Mouse (Mus musculus): Measurements from ENCODE around the gene Rxra. TPM values are rescaled to one million over a fixed set of nuclear protein-coding genes. Genes with fewer than 3 reads are reported as not detected.

Rxra gene
- polyA plus RNA-seq, 1 experiment from 2014 or later = 7.6 TPM

DNA sequence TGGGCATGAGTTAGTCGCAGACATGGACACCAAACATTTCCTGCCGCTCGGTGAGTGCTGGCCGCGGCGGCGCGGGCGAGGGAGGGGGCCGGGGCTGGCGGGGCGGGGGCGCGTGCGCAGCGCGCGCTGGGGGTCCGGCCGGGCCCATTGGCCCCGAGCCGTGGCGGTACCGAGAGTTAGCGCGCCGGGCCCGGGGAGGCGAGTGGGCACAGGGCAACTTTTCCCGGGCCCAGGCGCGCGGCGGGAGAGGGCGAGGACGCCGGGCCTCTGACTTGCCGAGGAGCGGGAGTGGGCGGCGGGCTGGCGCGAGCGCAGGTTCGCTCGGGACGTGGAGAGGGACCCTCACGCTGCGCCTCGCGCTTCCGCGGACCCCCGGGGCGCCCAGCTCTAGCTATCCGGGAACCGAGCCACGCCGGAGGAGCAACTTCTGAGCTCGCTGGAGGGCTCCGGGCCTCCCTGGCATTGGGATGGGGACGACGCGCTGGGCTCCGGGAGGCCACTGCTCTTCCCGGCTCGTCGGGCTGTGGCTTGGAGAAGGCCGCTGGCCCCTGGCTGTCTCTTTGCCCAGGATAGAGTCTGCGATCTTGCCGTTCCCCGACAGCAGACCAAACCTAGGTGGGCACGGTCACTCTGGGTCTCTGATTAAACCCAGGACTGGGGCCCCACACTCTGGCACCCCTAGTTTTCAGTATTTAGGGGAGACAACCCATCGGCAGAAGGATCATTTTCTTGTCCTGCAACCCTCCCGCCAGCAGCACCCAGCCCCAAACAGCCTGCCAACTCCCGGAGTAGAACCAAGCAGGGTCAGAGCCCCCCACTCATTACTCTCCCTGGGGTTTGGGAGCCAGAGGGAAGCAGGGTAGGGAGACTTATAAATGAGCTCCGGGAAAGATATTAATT, 1.4 kb downstream of the Rxra start:
- peak overlapping the region; percentile 97 for H3K27ac ChIP-seq (replicated peaks)
- H3K4me1 ChIP-seq = peaks cover 66% of the 10 kb centered on the region
- under 1% methylated on average over 65 of the region's 77 CpGs for WGBS
- H3K9me3 ChIP-seq (replicated peaks) = no peaks in the 10 kb centered on the region
- peaks cover 66% of the 10 kb centered on the region for H3K27me3 ChIP-seq (ENCODE audit: low read depth, poor library complexity, severe bottlenecking)
- no peaks in the 10 kb centered on the region for H3K36me3 ChIP-seq
- peak overlapping the region; percentile 94 for H3K4me3 ChIP-seq
- DNase-seq (ENCODE audit: low spot score) = peak; percentile 71

DNA sequence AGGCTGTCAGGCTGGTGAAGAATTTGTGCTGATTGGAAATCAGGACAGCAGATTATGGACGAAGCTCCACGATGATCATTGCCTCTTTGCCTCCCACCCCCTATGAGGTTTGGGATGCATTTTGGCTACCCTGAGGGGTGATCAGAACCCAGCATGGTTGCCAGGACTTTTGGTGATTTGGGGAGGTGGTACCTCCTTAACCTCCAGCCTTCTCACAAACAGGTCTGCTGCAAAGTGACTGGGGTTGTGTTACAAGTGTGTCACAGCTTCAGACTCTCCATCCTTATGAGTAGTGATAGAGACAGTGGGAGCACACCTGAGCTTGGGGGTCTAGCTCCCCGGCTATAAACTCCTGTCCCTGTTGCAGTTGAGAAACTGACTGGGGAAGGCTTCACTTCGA, 2.1 kb downstream of the Rxra start:
- Histone ChIP-seq H3K9me3 (replicated peaks) (no peaks in the 10 kb centered on the region), H3K27ac (replicated peaks) (peak overlapping the region; percentile 97), H3K4me1 (peaks cover 73% of the 10 kb centered on the region), H3K27me3 (ENCODE audit: low read depth, poor library complexity, severe bottlenecking) (peaks cover 66% of the 10 kb centered on the region), H3K4me3 (peak overlapping the region; percentile 94), H3K36me3 (no peaks in the 10 kb centered on the region)
- WGBS = 26% methylated on average over 4 of the region's 4 CpGs
- DNase-seq (ENCODE audit: low spot score) = no peak

DNA sequence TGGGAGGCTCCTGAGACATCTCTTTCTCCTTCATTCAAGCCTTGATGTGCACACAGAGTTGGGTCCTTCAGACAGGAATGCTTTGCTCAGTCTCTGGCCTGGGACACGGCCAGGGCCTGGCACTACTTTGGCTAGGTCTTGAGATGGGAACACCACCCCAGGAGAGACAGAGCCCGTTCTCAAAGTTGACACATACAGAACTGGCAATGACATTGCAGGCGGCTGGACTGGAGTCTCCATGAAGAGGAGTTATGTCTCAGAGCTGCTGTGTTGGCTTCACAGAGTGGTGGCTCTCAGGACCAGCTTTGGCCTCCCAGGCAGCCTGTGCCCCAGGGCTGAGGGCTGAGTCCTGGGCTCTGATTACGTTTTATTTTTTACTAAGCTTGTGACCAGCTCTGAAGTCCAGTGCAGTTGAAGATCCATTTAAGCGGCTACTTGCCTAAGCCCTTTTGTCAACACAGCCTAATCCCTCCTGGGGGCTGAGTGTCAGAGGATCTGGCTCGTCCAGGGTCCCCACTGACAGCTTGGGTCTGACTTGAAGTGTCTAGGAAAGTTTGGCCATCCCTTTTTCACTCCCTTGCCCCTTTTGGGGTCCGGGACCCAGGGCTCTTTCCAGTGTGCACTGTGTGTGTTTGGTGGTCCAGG, 2.7 kb downstream of the Rxra start:
- Histone ChIP-seq H3K36me3 (no peaks in the 10 kb centered on the region), H3K9me3 (replicated peaks) (no peaks in the 10 kb centered on the region), H3K27me3 (ENCODE audit: low read depth, poor library complexity, severe bottlenecking) (peaks cover 66% of the 10 kb centered on the region), H3K4me1 (peaks cover 79% of the 10 kb centered on the region), H3K4me3 (peak overlapping the region; percentile 94), H3K27ac (replicated peaks) (peak overlapping the region; percentile 97)
- WGBS = 16% methylated on average over 7 of the region's 7 CpGs
- peak; percentile 56 for DNase-seq (ENCODE audit: low spot score)

DNA sequence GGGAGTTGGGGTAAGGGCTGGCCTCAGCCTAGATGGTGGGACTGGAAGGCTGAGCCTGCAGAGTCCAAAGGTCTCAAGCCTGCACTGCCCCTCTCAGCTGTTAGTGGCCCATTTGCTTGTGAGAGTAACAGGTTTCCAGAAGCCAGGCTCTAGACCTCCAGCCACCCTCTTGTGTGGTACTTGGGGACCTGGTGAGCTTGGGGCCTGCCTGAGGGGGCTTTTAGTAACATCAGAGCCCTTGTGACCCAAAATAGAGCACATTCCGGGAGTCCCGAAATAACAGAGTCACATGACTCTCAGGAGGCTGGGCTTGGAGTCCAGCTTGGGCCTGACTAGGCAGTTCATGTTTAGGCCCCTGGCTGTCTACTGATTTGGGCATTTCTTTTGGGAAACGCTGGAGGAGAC, 3.4 kb downstream of the Rxra start:
- H3K4me1 ChIP-seq = peaks cover 86% of the 10 kb centered on the region
- peaks cover 59% of the 10 kb centered on the region for H3K27me3 ChIP-seq (ENCODE audit: low read depth, poor library complexity, severe bottlenecking)

DNA sequence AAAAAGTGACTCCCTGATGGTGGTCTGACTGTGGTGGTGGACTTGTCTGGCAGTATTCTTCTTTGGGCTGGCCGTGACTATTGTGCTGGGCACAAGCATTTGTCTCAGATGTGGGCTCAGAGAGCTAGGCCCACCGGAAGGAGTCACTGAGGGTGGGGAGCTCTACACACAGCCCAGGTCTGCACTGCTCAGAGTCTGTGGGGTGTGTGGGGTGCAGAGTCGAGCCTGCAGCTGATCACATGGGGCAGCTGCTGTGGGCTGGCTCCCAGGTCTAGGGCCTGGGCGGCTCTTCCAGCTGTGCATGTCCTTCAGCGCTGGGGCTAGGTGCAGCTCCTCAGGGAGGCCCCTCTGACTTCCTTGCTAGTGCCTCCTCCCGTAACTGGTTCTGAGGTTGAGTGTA, 3.8 kb downstream of the Rxra start:
- 66% methylated on average over 6 of the region's 6 CpGs for WGBS
- Histone ChIP-seq H3K27me3 (ENCODE audit: low read depth, poor library complexity, severe bottlenecking) (peaks cover 55% of the 10 kb centered on the region), H3K36me3 (no peaks in the 10 kb centered on the region), H3K4me3 (peak overlapping the region; percentile 94), H3K27ac (replicated peaks) (peak overlapping the region; percentile 49), H3K9me3 (replicated peaks) (no peaks in the 10 kb centered on the region), H3K4me1 (peaks cover 89% of the 10 kb centered on the region)
- no peak for DNase-seq (ENCODE audit: low spot score)

More for the DNA sequence above, 3.4 kb downstream of the Rxra start:
- no peak for DNase-seq (ENCODE audit: low spot score)
- Histone ChIP-seq H3K9me3 (replicated peaks) (no peaks in the 10 kb centered on the region), H3K36me3 (no peaks in the 10 kb centered on the region), H3K27ac (replicated peaks) (peak overlapping the region; percentile 97), H3K4me3 (peak overlapping the region; percentile 94)
- WGBS = 21% methylated on average over 3 of the region's 3 CpGs

DNA sequence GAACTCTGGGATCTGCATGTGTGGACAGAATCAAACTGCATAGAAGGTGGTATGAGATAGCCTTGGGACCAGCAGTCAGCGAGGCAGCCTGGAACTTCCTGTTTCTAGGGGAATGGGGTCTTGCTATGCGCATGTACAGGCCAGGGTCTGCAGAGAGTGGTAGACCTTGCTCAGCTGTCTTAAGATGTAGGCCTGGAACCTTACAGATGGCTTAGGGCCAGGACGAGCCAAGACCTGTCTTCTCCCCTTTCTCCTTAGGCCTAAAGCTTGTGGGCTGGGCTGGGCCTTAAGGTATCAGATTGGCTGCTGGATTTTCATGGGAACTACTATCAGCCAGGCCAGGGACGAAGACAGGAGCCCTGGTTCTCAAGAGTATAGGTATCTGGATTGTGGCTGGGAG, 4.4 kb downstream of the Rxra start:
- no peaks in the 10 kb centered on the region for H3K9me3 ChIP-seq (replicated peaks)
- peak overlapping the region; percentile 49; the same call in 1 of the 2 replicates for H3K27ac ChIP-seq (replicated peaks)
- WGBS = 90% methylated on average over 4 of the region's 4 CpGs
- H3K4me3 ChIP-seq = peak overlapping the region; percentile 94; the same call in 1 of the 2 replicates
- H3K27me3 ChIP-seq (ENCODE audit: low read depth, poor library complexity, severe bottlenecking) = peaks cover 50% of the 10 kb centered on the region
- peaks cover 89% of the 10 kb centered on the region for H3K4me1 ChIP-seq
- H3K36me3 ChIP-seq = no peaks in the 10 kb centered on the region
- no peak for DNase-seq (ENCODE audit: low spot score)

DNA sequence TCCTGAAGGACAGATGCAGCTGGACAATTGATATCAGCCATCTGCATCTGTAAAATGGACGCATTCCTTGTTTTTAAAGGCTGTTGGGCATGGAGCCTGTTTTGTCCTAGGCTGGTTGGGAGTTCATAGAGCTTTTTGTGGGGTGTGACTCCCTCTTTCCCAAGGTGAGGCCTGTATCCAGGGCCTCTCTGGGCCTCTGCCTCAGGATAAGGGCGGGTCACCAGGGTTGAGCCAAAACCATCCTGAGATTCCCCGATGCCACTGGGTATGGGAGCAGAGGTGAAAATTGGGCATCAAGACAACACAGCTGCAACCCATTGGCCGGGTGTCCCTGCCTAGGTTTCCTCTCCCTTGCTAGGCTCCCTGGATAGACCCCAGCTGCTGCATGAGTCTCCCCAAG, 5.2 kb downstream of the Rxra start:
- Histone ChIP-seq H3K4me3 (no peak overlapping the region), H3K27me3 (ENCODE audit: low read depth, poor library complexity, severe bottlenecking) (peaks cover 45% of the 10 kb centered on the region), H3K36me3 (no peaks in the 10 kb centered on the region), H3K27ac (replicated peaks) (no peak overlapping the region), H3K4me1 (peaks cover 86% of the 10 kb centered on the region), H3K9me3 (replicated peaks) (no peaks in the 10 kb centered on the region)
- DNase-seq (ENCODE audit: low spot score) = no peak
- WGBS = 77% methylated on average over 4 of the region's 4 CpGs

DNA sequence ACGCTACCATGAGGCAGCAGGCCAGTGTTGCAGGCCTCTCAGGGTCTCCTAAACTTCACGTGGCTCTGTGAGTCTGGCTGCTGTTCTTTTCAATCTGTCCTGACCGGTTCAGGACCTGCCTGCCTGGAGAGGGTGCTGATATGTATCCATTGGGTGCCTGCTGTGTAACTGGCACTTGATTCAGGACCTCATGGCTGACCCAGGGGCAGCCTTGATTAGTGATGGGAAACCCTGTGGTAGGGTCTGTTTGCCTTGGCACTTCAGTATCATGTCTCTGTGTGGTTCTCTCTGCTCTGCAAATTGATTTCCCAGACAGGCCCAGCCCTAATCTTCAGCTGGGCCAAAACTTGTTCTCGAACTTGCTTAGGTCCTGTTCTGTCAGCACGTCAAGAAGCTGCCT, 5.9 kb downstream of the Rxra start:
- Histone ChIP-seq H3K4me1 (peaks cover 90% of the 10 kb centered on the region), H3K27ac (replicated peaks) (no peak overlapping the region), H3K9me3 (replicated peaks) (no peaks in the 10 kb centered on the region), H3K4me3 (no peak overlapping the region), H3K27me3 (ENCODE audit: low read depth, poor library complexity, severe bottlenecking) (peaks cover 45% of the 10 kb centered on the region), H3K36me3 (no peaks in the 10 kb centered on the region)
- DNase-seq (ENCODE audit: low spot score) = no peak
- 65% methylated on average over 5 of the region's 5 CpGs for WGBS

DNA sequence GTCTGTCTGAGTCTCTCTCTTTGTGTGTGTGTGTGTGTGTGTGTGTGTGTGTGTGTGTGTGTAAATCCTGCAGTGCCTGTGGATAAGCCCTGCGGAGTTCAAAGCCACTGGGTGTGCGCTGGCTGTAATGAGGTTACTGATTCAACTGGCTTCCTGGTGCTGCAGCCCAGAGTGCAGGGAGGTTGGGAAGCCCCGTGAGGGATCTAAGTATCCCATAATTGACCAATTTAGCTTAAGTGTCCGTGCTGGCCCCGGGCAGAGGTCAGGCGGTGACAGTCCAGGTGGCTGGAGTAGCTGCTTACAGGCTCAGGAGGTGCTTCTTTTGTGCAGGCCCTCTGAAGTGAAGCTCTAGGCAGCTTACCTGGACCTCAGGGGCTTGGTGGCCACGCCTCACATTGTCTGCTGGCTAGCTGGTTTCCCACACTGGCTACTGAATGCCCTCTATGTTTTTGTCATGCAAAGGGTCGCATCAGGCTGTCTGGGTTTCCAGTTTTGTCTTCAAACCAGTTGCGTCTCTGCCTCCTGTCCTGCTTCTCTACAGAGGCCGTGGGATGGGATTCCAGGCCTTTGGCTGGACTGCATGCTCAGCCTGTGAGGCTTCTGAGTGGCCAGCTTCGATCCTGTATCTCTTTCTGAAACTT, 7.9 kb downstream of the Rxra start:
- peaks cover 45% of the 10 kb centered on the region for H3K27me3 ChIP-seq (ENCODE audit: low read depth, poor library complexity, severe bottlenecking)
- DNase-seq (ENCODE audit: low spot score) = no peak
- WGBS = 34% methylated on average over 11 of the region's 11 CpGs
- H3K36me3 ChIP-seq = no peaks in the 10 kb centered on the region
- no peak overlapping the region for H3K4me3 ChIP-seq
- H3K27ac ChIP-seq (replicated peaks) = peak overlapping the region; percentile 39
- no peaks in the 10 kb centered on the region for H3K9me3 ChIP-seq (replicated peaks)
- peaks cover 90% of the 10 kb centered on the region for H3K4me1 ChIP-seq

DNA sequence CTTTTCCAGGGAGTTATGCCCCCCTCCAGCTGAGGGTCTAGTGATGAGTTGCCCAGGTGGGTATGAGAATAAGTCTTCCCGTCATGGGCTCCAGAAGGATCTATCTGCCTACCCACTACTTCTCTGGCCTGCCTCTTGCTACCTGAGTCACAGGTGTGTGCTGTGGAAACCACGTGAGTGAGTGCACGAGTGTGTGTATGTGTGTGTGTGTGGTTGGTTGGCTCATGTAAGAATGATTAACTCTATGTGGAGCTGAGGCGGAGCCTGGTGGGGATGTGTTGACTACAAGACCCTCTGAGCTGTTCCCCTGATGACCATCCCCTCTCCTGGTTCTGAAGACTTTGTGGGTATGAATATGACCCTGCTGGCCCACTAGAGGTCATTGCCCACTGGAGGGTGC, 9.7 kb downstream of the Rxra start:
- 95% methylated on average over 4 of the region's 4 CpGs for WGBS
- Histone ChIP-seq H3K27me3 (ENCODE audit: low read depth, poor library complexity, severe bottlenecking) (peaks cover 30% of the 10 kb centered on the region), H3K4me3 (no peak overlapping the region), H3K4me1 (peaks cover 81% of the 10 kb centered on the region), H3K27ac (replicated peaks) (no peak overlapping the region), H3K9me3 (replicated peaks) (no peaks in the 10 kb centered on the region), H3K36me3 (no peaks in the 10 kb centered on the region)
- DNase-seq (ENCODE audit: low spot score) = no peak

DNA sequence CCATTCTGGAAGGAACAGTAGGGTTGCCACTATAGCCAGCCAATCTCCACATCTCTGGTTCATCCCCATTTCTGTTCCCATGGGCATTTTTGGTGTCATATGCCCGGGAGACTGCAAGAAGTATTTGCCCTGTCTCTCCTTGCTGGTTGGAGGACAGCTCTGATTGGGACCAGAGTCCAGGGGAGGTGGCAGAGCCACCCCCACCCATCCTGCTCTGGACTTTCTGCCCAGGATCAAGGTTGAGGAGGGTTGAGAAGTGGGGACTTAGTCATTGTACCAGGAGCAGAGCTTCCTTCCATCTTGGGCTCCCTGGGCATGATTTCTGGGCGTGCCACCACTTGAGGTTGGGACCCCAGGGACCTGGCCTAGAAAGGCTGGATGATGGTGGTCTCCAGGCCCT, 10.1 kb downstream of the Rxra start:
- no peak overlapping the region for H3K4me3 ChIP-seq

DNA sequence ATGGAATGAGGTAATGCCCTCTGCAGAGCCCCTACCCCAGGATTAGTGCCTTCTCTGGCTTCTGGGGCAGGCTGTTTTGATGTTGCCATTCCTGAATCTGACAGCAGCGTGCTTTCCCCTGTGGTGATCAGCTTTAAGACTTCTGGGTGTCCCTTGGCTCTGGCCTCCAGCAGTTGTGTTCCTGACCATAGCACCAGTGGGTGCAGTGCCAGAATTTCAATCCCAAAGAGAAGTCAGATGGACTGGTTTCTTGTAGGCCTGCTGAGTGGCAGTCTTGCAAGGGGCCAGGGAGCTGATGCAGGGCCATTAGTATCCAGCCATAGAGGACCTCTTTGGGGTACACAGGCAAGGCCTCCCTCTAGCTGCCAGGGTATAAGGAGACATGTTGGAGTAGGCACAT, 10.8 kb downstream of the Rxra start:
- 0 out of 2 replicates have a peak overlapping the region, but pooled peaks have one; percentile 1 for H3K27ac ChIP-seq (replicated peaks)
- H3K4me3 ChIP-seq = no peak overlapping the region
- H3K9me3 ChIP-seq (replicated peaks) = no peaks in the 10 kb centered on the region
- WGBS = 73% methylated on average over 1 of the region's 1 CpGs
- DNase-seq (ENCODE audit: low spot score) = no peak
- peaks cover 19% of the 10 kb centered on the region for H3K27me3 ChIP-seq (ENCODE audit: low read depth, poor library complexity, severe bottlenecking)
- H3K36me3 ChIP-seq = no peaks in the 10 kb centered on the region
- H3K4me1 ChIP-seq = peaks cover 71% of the 10 kb centered on the region

More for the DNA sequence above, 10.1 kb downstream of the Rxra start:
- no peak for DNase-seq (ENCODE audit: low spot score)
- Histone ChIP-seq H3K27ac (replicated peaks) (0 out of 2 replicates have a peak overlapping the region, but pooled peaks have one; percentile 1), H3K27me3 (ENCODE audit: low read depth, poor library complexity, severe bottlenecking) (peaks cover 26% of the 10 kb centered on the region), H3K4me1 (peaks cover 79% of the 10 kb centered on the region), H3K36me3 (no peaks in the 10 kb centered on the region), H3K9me3 (replicated peaks) (no peaks in the 10 kb centered on the region)
- WGBS = 92% methylated on average over 2 of the region's 2 CpGs
